ENCODE assay signal across 8 mouse cellular contexts in the genomic region with DNA sequence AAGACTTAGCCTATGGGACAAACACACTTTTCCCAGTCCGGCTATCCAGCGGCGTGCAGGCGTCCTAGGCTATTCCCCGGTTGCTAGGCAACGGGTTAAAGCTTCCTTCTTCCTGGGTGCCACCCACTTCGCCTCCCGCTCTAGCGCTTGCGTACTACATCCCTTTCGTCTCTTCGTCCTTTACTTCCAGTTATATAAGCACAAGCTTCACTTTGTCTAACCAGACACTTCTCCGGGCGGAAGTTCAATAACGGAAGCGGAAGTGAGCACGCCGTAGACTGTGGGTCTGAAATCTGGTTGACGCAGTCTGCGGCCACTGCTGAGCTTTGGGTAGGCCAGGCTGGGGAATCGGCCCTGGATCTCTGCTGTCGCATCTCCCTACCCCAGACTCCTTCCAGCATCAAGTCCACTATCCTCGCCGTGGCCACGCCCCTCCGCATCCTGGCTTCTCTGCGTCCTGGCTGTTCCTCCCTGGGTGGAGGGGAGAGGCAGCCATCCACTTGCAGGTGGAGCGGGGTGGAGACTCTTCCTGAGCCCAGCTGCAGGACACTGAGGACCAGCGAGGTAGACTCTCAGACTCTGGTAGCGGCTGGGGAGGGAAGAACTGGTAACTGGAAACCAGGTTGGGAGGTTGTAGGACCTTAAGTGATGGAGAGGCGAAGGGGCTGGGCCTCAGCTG. TPM values are rescaled to one million over a fixed set of nuclear protein-coding genes. Genes with fewer than 3 reads are reported as not detected.
DNase-seq lines count a peak whose midpoint lies in the region; ATAC-seq and TF ChIP-seq lines count a peak whose summit lies in the region.

Gene Fam120b (plus strand): TSS at position 206 of the 679 bp plus-strand sequence.

- no peaks in the 10 kb centered on the region for H3K36me3 ChIP-seq in kidney, embryonic 14.5 days (ENCODE audit: control insufficient read depth, insufficient read depth, low read length)
- H3K36me3 ChIP-seq in limb, embryonic 15.5 days = no peaks in the 10 kb centered on the region

- WGBS in kidney, embryonic 14.5 days = under 1% methylated on average over 31 of the region's 31 CpGs
- under 1% methylated on average over 31 of the region's 31 CpGs for WGBS in limb, embryonic 15.5 days

- DNase-seq in B cell, adult 2 months = peak; percentile 85 to 87
- peak; percentile 94 to 97 for DNase-seq in heart, adult 9 months (ENCODE audit: low spot score in 2 of 2)
- DNase-seq in monocyte, adult 2 months (ENCODE audit: low read depth in 1 of 2, low spot score in 2 of 2) = peak; percentile 82
- DNase-seq in spleen, postnatal 36 days (ENCODE audit: low spot score in 2 of 2) = peak; percentile 90 to 91

- no peaks in the 10 kb centered on the region for H3K9me3 ChIP-seq in kidney, embryonic 14.5 days (ENCODE audit: control insufficient read depth, low read length)
- no peaks in the 10 kb centered on the region for H3K9me3 ChIP-seq in limb, embryonic 15.5 days

- H3K4me1 ChIP-seq in bone marrow macrophage, adult 2 months (ENCODE audit: control insufficient read depth, insufficient read depth, low read length) = peaks cover 6% of the 10 kb centered on the region; the same call in 1 of the 2 replicates
- no peaks in the 10 kb centered on the region for H3K4me1 ChIP-seq in embryonic fibroblast, embryonic 13.5 days (ENCODE audit: control insufficient read depth, insufficient read depth, low read length)
- H3K4me1 ChIP-seq in kidney, embryonic 14.5 days (ENCODE audit: control insufficient read depth, insufficient read depth, low read length) = peaks cover 6% of the 10 kb centered on the region; the same call in 1 of the 2 replicates
- peaks cover 14% of the 10 kb centered on the region for H3K4me1 ChIP-seq in limb, embryonic 15.5 days

- TF ChIP-seq POLR2A in bone marrow macrophage, adult 2 months (IDR thresholded peaks at IDR 0.05; ENCODE audit: borderline replicate concordance, low read depth, low read length) = no peak
- TF ChIP-seq POLR2A in embryonic fibroblast, embryonic 13.5 days (IDR thresholded peaks at IDR 0.05; ENCODE audit: low read depth, low read length) = peak; percentile 94

- H3K4me2 ChIP-seq in kidney, embryonic 14.5 days (replicated peaks; ENCODE audit: low read depth, low read length) = peak within 1 kb of the TSS; percentile 62
- peak within 1 kb of the TSS; percentile 72 for H3K4me2 ChIP-seq in limb, embryonic 15.5 days

- ATAC-seq in kidney, embryonic 14.5 days (ENCODE audit: low FRiP score, low TSS enrichment) = peak; percentile 98
- ATAC-seq in limb, embryonic 15.5 days (ENCODE audit: insufficient number of reproducible peaks, low FRiP score, low TSS enrichment, low read depth) = peak; percentile 97

- no peaks in the 10 kb centered on the region for H3K27me3 ChIP-seq in kidney, embryonic 14.5 days (ENCODE audit: control insufficient read depth, insufficient read depth, low read length)
- 0 out of 2 replicates have a peak, but pooled peaks cover 5% of the 10 kb centered on the region for H3K27me3 ChIP-seq in limb, embryonic 15.5 days

- peak within 1 kb of the TSS; percentile 83 for H3K4me3 ChIP-seq in bone marrow macrophage, adult 2 months (ENCODE audit: insufficient read depth, low read length)
- H3K4me3 ChIP-seq in embryonic fibroblast, embryonic 13.5 days (ENCODE audit: insufficient read depth, low read length) = peak within 1 kb of the TSS; percentile 74
- peak within 1 kb of the TSS; percentile 77 for H3K4me3 ChIP-seq in kidney, embryonic 14.5 days (ENCODE audit: low read length)
- H3K4me3 ChIP-seq in limb, embryonic 15.5 days = peak within 1 kb of the TSS; percentile 79

- no peak for TF ChIP-seq CTCF in bone marrow macrophage, adult 2 months (IDR thresholded peaks at IDR 0.05; ENCODE audit: low read depth, low read length)
- no peak for TF ChIP-seq CTCF in embryonic fibroblast, embryonic 13.5 days (IDR thresholded peaks at IDR 0.05; ENCODE audit: borderline replicate concordance, insufficient read depth, low read length)

- H3K27ac ChIP-seq in bone marrow macrophage, adult 2 months (ENCODE audit: insufficient read depth, low read depth, low read length) = peak within 1 kb of the TSS; percentile 71
- peak within 1 kb of the TSS; percentile 10 for H3K27ac ChIP-seq in embryonic fibroblast, embryonic 13.5 days (ENCODE audit: insufficient read depth, low read length)
- peak within 1 kb of the TSS; percentile 86 for H3K27ac ChIP-seq in kidney, embryonic 14.5 days (ENCODE audit: low read depth, low read length)
- H3K27ac ChIP-seq in limb, embryonic 15.5 days = peak within 1 kb of the TSS; percentile 92

- peak within 1 kb of the TSS; percentile 73 for H3K9ac ChIP-seq in kidney, embryonic 14.5 days (ENCODE audit: low read depth, low read length)
- peak within 1 kb of the TSS; percentile 79 for H3K9ac ChIP-seq in limb, embryonic 15.5 days

RNA-seq across cellular contexts. Expression of gene Fam120b, which starts in this region (rescaled TPM):
- 21.8 and 22.7 TPM in 2 replicates for polyA plus RNA-seq in bone marrow macrophage, adult 2 months (2012; ENCODE audit: insufficient read depth, insufficient read length, missing spikeins)
- 25.2 and 25.3 TPM in 2 replicates for polyA plus RNA-seq in embryonic fibroblast, embryonic 13.5 days (2011; ENCODE audit: insufficient read length, low read depth, missing spikeins)
- polyA plus RNA-seq in kidney, embryonic 14.5 days (2014; fragmentation: Nextera tagmentation; extraction: Ambion mirVana) = 18.8 and 29.4 TPM in 2 replicates
- 27.3 and 29.4 TPM in 2 replicates for polyA plus RNA-seq in limb, embryonic 15.5 days (2015; fragmentation: Nextera tagmentation; extraction: Ambion mirVana)

Comparison
In these comparisons a context has a peak if more than half of its experiments do, and no peak if none do; other contexts are left out.
1. Peak in every context shown above with its lines: DNase-seq, ATAC-seq, H3K4me3 ChIP-seq and H3K27ac ChIP-seq.
2. H3K27ac ChIP-seq: peak in every context shown above with its lines; median percentile 92 in limb, embryonic 15.5 days; 86 in kidney, embryonic 14.5 days; 71 in bone marrow macrophage, adult 2 months; 10 in embryonic fibroblast, embryonic 13.5 days.